Mouse (Mus musculus) embryonic facial prominence, embryonic 13.5 days (tissue): ENCODE data around the gene Car15. TPM values are rescaled to one million over a fixed set of nuclear protein-coding genes. Genes with fewer than 3 reads are reported as not detected.

ENCODE experiments used
- ATAC-seq: fragments of 200-750 bp; cut with Nextera tagmentation; 2 replicates; pipeline ENCODE4 v1.8.0; 2017; ENCODE audit warnings: low read depth; ENCODE audit not compliant: insufficient number of reproducible peaks, insufficient read depth, low FRiP score, low TSS enrichment
- H3K27ac ChIP-seq: fragments of 300-500 bp; sonication (generic); 2 replicates; pipeline ENCODE4 v1.5.1; 2015; ENCODE audit warnings: moderate library complexity, mild to moderate bottlenecking, inconsistent platforms
- H3K27me3 ChIP-seq: fragments of 300-500 bp; sonication (generic); 2 replicates; pipeline ENCODE4 v1.6.1; 2015; ENCODE audit warnings: mild to moderate bottlenecking, inconsistent platforms
- H3K36me3 ChIP-seq: fragments of 300-500 bp; sonication (generic); 2 replicates; pipeline ENCODE4 v1.6.1; 2015; ENCODE audit warnings: mild to moderate bottlenecking, inconsistent platforms
- H3K4me1 ChIP-seq: fragments of 300-500 bp; sonication (generic); 2 replicates; pipeline ENCODE4 v1.6.1; 2015; ENCODE audit warnings: inconsistent platforms
- H3K4me2 ChIP-seq: fragments of 300-500 bp; sonication (generic); 2 replicates; pipeline ENCODE4 v1.6.1; 2015; ENCODE audit warnings: moderate library complexity, mild to moderate bottlenecking, inconsistent platforms
- H3K4me3 ChIP-seq: fragments of 300-500 bp; sonication (generic); 2 replicates; pipeline ENCODE4 v1.5.1; 2015; ENCODE audit warnings: mild to moderate bottlenecking, inconsistent platforms
- H3K9ac ChIP-seq: fragments of 300-500 bp; sonication (generic); 2 replicates; pipeline ENCODE4 v1.6.1; 2015; ENCODE audit warnings: mild to moderate bottlenecking, inconsistent platforms
- H3K9me3 ChIP-seq: fragments of 300-500 bp; sonication (generic); 2 replicates; pipeline ENCODE4 v1.6.1; 2016; ENCODE audit warnings: inconsistent platforms
- WGBS: fragments of 180-500 bp; shearing (Covaris S2); methylation state at CpG from one replicate; pipeline ENCODE4 v1.1.7; 2015; ENCODE audit warnings: mixed read lengths; 5-methylcytosine and 5-hydroxymethylcytosine counted together
- polyA plus RNA-seq: library from polyadenylated mRNA; unstranded; fragments of >200 nt; fragmentation: Nextera tagmentation; extraction: Ambion mirVana; gene quantifications from 2 replicates; pipeline ENCODE4 v1.2.1, GENCODE M21; 2015

The Car15 gene
- polyA plus RNA-seq, 1 experiment from 2014 or later: 3.0 TPM

DNA sequence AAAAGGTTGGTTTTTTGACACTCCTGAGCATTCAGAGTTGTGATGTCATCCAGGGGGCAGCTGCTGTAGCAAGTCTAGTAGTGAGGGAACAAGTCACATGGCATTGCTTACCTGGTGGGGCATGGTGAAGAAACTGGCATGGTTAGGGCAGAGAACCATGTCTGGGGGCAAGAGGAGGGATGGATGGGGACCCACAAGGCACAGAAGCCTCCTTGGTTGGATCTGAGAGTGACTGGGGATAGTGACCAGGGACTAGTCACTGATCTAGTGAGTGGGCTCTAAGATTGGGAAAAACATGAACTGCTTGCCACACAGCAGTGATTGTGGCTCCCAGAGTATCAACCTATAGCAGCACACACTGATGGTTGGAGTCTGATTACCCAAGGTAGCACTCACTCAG lies 38.6 kb downstream of the Car15 start:
- Histone ChIP-seq H3K27ac (peak overlapping the region; percentile 99; the same call in 1 of the 2 replicates), H3K4me1 (peaks cover 78% of the 10 kb centered on the region), H3K36me3 (peaks cover 17% of the 10 kb centered on the region), H3K4me2 (peak overlapping the region; percentile 82), H3K27me3 (peaks cover 50% of the 10 kb centered on the region), H3K9me3 (no peaks in the 10 kb centered on the region), H3K9ac (peak overlapping the region; percentile 95), H3K4me3 (peak overlapping the region; percentile 75)
- no peak for ATAC-seq

DNA sequence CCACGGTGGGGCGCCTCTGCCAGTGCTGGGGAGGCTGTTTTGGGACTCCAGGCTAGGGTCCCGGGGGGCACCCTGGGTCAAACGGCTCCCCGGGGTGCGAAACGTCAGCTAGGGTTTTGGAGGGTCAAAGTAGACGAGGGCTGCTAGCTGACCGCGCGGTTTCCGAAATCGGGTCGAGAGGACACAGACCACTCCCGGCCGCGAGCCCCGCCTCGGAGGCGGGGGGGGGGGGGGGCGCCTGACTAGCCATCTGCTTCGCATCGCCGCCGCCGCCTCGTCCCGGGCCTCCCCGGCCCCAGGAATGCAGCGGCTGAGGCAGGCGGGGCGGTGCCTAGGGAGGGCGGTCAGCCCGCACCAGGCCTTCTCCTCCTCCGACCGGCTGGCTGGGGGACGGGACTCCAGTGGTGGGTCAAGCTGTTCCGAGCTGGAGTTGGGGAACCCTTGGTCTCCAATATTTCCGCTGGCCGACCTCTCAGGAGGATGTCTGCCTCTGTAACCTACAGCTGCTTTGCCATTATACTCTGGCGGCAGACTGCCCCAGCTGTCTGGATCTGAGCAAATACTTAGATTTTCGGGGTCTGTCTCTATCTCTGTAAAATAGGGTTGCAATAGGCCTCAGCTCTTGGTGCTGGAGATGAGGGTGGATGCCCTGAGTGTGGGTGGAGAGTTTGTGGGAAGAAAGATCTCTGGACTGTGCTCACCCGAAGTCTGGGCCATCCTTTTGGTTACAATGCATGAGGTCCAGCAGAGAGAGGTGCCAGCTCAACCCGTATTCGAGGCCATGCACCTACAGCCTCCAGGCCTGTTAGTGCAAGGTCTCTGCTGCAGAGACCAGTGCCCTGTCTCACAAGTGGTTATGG lies 39.6 kb downstream of the Car15 start:
- peak overlapping the region; percentile 95 for H3K9ac ChIP-seq
- H3K36me3 ChIP-seq: peaks cover 16% of the 10 kb centered on the region
- peak overlapping the region; percentile 75 for H3K4me3 ChIP-seq
- peak; percentile 40; the same call in 1 of the 2 replicates for ATAC-seq
- peaks cover 68% of the 10 kb centered on the region for H3K4me1 ChIP-seq
- H3K4me2 ChIP-seq: peak overlapping the region; percentile 82
- WGBS: under 1% methylated on average over 41 of the region's 45 CpGs
- no peaks in the 10 kb centered on the region for H3K9me3 ChIP-seq
- peaks cover 40% of the 10 kb centered on the region for H3K27me3 ChIP-seq
- peak overlapping the region; percentile 99 for H3K27ac ChIP-seq

DNA sequence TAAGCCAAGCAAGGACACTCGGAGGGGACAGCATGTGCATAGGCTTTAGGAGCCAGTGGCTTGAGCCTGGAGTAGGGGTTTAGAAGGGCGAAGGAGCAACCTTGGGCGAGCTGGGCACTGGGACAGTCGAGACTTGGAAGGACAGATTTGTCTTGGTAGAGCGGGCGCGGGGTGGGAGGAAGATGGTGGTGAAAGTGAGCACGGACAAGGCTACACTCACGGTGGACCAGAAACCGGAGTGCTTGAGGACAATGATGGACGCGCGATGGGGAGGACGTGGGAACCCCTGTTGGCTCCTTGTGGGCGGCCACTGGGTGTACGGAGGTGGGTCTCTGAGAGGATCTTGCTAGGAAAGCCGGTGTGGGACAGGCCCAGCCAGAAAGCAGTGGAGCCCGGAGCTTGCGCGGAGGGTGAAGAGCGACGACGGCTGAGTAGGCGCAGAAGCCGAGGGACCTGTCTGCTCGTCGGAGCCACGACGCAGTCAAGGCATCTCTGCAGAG lies 40.3 kb downstream of the Car15 start:
- peak overlapping the region; percentile 82 for H3K4me2 ChIP-seq
- peak overlapping the region; percentile 75 for H3K4me3 ChIP-seq
- peaks cover 16% of the 10 kb centered on the region for H3K36me3 ChIP-seq
- peaks cover 33% of the 10 kb centered on the region for H3K27me3 ChIP-seq
- under 1% methylated on average over 29 of the region's 29 CpGs for WGBS
- peaks cover 61% of the 10 kb centered on the region for H3K4me1 ChIP-seq
- H3K9ac ChIP-seq: peak overlapping the region; percentile 95
- H3K9me3 ChIP-seq: no peaks in the 10 kb centered on the region
- ATAC-seq: peak; percentile 13; the same call in 1 of the 2 replicates
- H3K27ac ChIP-seq: peak overlapping the region; percentile 99

DNA sequence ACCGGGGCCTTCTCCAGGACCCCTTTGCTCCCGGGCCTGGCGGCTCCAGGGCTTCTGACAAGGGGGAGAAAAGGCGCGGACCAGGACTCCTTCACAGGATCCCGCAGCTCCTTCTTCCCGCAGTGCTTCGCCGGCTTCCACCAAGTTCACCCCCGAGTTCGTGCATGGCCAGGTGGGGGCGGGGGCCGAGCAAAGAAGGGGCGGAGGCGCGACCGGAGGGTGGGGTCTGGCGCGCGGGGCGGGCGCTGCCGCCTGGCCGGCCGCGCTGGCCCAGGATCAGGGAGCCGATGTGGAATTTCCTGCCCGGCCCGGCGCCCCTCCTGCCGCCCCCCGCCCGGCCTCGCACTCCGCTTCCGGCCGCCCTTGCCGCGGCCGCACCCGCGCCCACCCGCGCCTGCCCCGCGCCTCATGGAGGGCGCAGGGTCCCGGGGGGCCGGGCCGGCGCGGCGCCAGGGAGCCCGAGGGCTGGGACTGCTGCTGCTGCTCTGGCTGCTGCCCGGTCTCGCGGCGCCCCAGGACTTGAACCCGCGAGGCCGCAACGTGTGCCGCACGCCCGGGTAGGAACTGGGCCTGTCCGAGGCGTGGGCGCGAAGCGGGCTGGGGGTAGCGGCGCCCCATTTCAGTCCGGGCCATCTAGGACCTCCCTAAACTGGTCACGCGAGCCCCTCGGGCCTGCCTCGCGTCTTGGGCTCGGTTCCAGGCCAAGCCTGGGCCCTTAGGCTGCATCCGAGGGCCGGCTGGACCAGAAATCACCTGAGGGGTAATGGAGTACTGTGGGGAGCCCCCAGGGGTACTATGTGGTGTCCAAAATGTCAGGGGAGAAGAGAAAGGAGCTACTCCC lies 41.0 kb downstream of the Car15 start, which contains the start of gene Scarf2:
Gene Scarf2 (plus strand): TSS at position 312 of the 841 bp plus-strand sequence.
- peaks cover 54% of the 10 kb centered on the region for H3K4me1 ChIP-seq
- peak within 1 kb of the TSS; percentile 95 for H3K9ac ChIP-seq
- peak within 1 kb of the TSS; percentile 75 for H3K4me3 ChIP-seq
- WGBS: under 1% methylated on average over 78 of the region's 81 CpGs
- peaks cover 20% of the 10 kb centered on the region for H3K36me3 ChIP-seq
- ATAC-seq: peak; percentile 59
- no peaks in the 10 kb centered on the region for H3K9me3 ChIP-seq
- H3K27me3 ChIP-seq: peaks cover 27% of the 10 kb centered on the region
- H3K4me2 ChIP-seq: peak within 1 kb of the TSS; percentile 82
- peak within 1 kb of the TSS; percentile 99 for H3K27ac ChIP-seq

DNA sequence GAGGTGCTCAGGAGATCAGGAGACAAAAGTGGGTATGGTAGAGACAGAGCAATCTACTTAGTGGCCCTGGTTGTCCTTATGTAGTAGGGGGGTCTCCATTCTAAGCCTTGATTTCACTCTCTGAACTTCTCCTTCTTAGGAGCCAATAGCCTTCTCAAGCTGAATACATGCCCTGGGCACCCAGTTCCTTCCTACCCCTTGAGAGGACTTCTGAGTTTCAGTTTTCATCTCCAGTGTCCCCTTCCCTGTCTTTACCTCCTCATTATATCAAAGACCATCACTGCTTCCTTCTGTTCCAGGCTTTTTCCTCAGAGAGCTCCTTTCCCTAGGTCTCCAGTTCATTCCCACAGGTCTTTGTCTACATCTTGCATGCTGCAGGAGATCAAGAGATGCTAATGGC lies 41.6 kb downstream of the Car15 start:
- Histone ChIP-seq H3K4me2 (peak overlapping the region; percentile 82), H3K4me3 (peak overlapping the region; percentile 75), H3K4me1 (peaks cover 48% of the 10 kb centered on the region), H3K9ac (peak overlapping the region; percentile 95), H3K27ac (peak overlapping the region; percentile 99), H3K27me3 (peaks cover 20% of the 10 kb centered on the region), H3K36me3 (peaks cover 27% of the 10 kb centered on the region), H3K9me3 (no peaks in the 10 kb centered on the region)
- no peak for ATAC-seq

DNA sequence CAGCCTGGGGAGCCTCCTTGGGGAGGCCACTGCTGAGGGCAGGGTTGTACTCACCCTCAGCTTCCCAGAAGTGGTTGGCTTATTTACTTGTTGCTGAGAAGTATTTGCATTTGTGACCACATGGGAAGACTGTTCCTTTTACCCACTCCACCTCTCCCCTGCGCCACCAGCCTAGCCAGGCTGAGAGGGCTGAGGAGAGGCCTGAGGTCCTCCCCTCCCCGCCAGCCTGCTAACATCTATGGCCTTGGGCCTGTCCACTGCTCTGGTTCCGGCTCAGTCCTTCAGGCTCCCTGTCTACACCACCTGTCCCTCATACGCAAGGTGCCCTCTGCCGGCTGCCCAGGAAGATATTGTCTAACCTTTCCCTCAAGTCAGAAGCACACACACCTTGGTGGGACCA lies 42.5 kb downstream of the Car15 start:
- Histone ChIP-seq H3K4me3 (no peak overlapping the region), H3K4me1 (peaks cover 39% of the 10 kb centered on the region), H3K27ac (peak overlapping the region; percentile 99; the same call in 1 of the 2 replicates), H3K9me3 (no peaks in the 10 kb centered on the region), H3K4me2 (0 out of 2 replicates have a peak overlapping the region, but pooled peaks have one; percentile 0), H3K36me3 (peaks cover 35% of the 10 kb centered on the region), H3K9ac (no peak overlapping the region), H3K27me3 (peaks cover 17% of the 10 kb centered on the region)
- 62% methylated on average over 5 of the region's 5 CpGs for WGBS
- no peak for ATAC-seq

DNA sequence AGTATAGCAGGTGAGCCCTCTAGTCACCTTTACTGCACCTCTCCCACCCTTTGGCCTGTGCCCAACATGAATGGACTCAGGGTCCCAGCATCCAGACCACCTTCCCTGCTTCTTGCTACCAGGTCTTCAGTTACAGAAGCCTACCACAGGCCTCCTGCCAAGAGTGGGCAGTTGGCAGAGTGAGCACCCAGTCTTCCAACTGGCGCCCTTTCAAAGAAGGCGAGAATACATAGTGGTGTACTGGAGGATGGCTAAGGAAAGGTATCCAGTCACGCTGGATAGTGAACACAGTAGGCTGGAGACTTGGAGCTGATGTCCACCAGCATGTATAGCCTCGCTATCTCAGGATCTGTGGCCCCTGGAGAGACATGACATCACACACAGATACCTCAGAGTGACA lies 44.1 kb downstream of the Car15 start:
- ATAC-seq: no peak
- peaks cover 10% of the 10 kb centered on the region for H3K27me3 ChIP-seq
- no peaks in the 10 kb centered on the region for H3K9me3 ChIP-seq

DNA sequence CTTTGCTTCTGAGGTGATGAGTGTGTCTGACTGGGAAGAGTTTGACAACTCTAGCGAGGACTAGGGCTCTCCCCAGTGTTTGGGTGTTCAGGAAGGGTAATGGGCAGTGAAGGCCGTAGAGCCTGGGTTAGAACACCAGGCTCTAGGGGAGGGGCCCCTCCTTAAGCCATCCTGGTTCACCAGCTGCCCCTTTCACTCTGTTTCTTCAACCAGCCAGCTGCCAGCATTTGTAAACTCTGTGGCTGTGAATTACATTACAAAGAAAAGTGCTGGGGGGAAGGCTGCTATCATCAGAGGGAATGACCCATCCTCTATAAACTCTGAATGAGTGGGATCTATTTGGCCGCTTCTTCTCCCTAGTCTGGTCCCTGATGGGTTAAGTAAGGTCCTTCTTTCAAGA lies 45.4 kb downstream of the Car15 start:
- Histone ChIP-seq H3K9ac (no peak overlapping the region), H3K9me3 (no peaks in the 10 kb centered on the region), H3K27me3 (peaks cover 5% of the 10 kb centered on the region), H3K27ac (no peak overlapping the region), H3K36me3 (peaks cover 61% of the 10 kb centered on the region), H3K4me2 (no peak overlapping the region), H3K4me3 (no peak overlapping the region), H3K4me1 (peaks cover 19% of the 10 kb centered on the region)
- 75% methylated on average over 3 of the region's 3 CpGs for WGBS
- no peak for ATAC-seq

More for the DNA sequence above, 44.1 kb downstream of the Car15 start:
- Histone ChIP-seq H3K4me2 (no peak overlapping the region), H3K4me1 (peaks cover 25% of the 10 kb centered on the region), H3K27ac (no peak overlapping the region), H3K9ac (no peak overlapping the region), H3K36me3 (peaks cover 50% of the 10 kb centered on the region), H3K4me3 (no peak overlapping the region)
- 87% methylated on average over 4 of the region's 4 CpGs for WGBS

DNA sequence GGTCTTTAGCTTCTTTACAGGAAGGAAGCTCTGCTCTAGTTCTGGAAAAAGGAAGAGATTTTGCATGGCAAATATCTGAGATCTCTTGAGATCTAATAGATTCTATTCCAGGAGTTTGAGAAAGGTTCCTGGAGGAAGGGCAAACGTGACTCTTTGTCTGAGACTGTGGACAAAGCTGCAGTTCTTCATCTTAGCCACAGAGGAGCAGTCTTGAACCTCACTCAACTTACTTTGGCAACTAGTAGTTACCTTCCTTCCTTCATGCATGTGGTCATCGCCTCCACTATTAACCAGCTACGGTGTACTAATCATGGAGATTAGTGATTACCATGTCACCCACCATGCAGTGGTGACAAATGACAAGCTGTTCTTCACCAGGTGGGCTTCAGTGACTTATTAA lies 52.8 kb downstream of the Car15 start:
- ATAC-seq: no peak
- no peaks in the 10 kb centered on the region for H3K9me3 ChIP-seq
- no peak overlapping the region for H3K4me3 ChIP-seq
- no peak overlapping the region for H3K4me2 ChIP-seq
- no peaks in the 10 kb centered on the region for H3K27me3 ChIP-seq
- H3K27ac ChIP-seq: no peak overlapping the region
- H3K36me3 ChIP-seq: peaks cover 93% of the 10 kb centered on the region
- WGBS: 50% methylated on average over 3 of the region's 3 CpGs
- H3K9ac ChIP-seq: no peak overlapping the region
- H3K4me1 ChIP-seq: no peaks in the 10 kb centered on the region
